Mouse (Mus musculus) heart, embryonic 11.5 days (tissue): ENCODE data around the gene Tet2. TPM values are rescaled to one million over a fixed set of nuclear protein-coding genes. Genes with fewer than 3 reads are reported as not detected.
A peak's percentile ranks its signal among the peaks of the same experiment; 100 is the strongest.
"Not testable (repeated sequence)": the region's sequence is repeated elsewhere in the genome, so short reads cannot be mapped to it uniquely, and the experiment has no call there.

Source experiments
- ATAC-seq: fragments of 200-750 bp; cut with Nextera tagmentation; replicated peaks from 2 replicates; pipeline ENCODE4 v1.8.0; 2017; ENCODE audit warnings: moderate library complexity; ENCODE audit not compliant: insufficient number of reproducible peaks, low FRiP score, low TSS enrichment
- H3K27ac ChIP-seq: fragments of 300-500 bp; sonication (generic); 2 replicates; pipeline ENCODE4 v1.5.1; 2014; ENCODE audit warnings: mild to moderate bottlenecking, low read depth, low read length
- H3K27me3 ChIP-seq: fragments of 300-500 bp; sonication (generic); 2 replicates; pipeline ENCODE4 v1.6.1; 2014; ENCODE audit warnings: mild to moderate bottlenecking, low read length, mixed read lengths; ENCODE audit not compliant: control insufficient read depth, insufficient read depth
- H3K36me3 ChIP-seq: fragments of 300-500 bp; sonication (generic); 2 replicates; pipeline ENCODE4 v1.6.1; 2014; ENCODE audit warnings: mild to moderate bottlenecking, low read length, moderate library complexity, mixed read lengths; ENCODE audit not compliant: control insufficient read depth, insufficient read depth
- H3K4me1 ChIP-seq: fragments of 300-500 bp; sonication (generic); 2 replicates; pipeline ENCODE4 v1.6.1; 2014; ENCODE audit warnings: low read length; ENCODE audit not compliant: control insufficient read depth, insufficient read depth
- H3K4me2 ChIP-seq: fragments of 300-500 bp; sonication (generic); 2 replicates; pipeline ENCODE4 v1.6.1; 2014; ENCODE audit warnings: mild to moderate bottlenecking, moderate library complexity
- H3K4me3 ChIP-seq: fragments of 300-500 bp; sonication (generic); 2 replicates; pipeline ENCODE4 v1.5.1; 2014; ENCODE audit warnings: low read depth, low read length
- H3K9ac ChIP-seq: fragments of 300-500 bp; sonication (generic); 2 replicates; pipeline ENCODE4 v1.6.1; 2014; ENCODE audit warnings: mild to moderate bottlenecking, low read depth, low read length, moderate library complexity
- H3K9me3 ChIP-seq: fragments of 300-500 bp; sonication (generic); replicated peaks from 2 replicates; pipeline ENCODE4 v1.6.1; 2016; ENCODE audit warnings: low read length; ENCODE audit not compliant: control insufficient read depth
- WGBS: fragments of 180-500 bp; shearing (Covaris S2); extraction: QIAGEN DNeasy Blood & Tissue Kit; methylation state at CpG from one replicate; pipeline ENCODE4 v1.1.7; 2014; ENCODE audit not compliant: insufficient replicate concordance; 5-methylcytosine and 5-hydroxymethylcytosine counted together
- polyA plus RNA-seq: library from polyadenylated mRNA; unstranded; fragments of >200 nt; fragmentation: Nextera tagmentation; extraction: Ambion mirVana; gene quantifications from 2 replicates; pipeline ENCODE4 v1.2.1, GENCODE M21; 2014

Tet2 gene
- polyA plus RNA-seq, result 14.1 and 19.4 TPM in 2 replicates

GRCm38 (mm10) chr3:133544551-133545303 lies at the start of gene Tet2:
Tet2 (minus strand) TSS chr3:133545139.
- Histone ChIP-seq H3K36me3 (no peaks in the 10 kb centered on the region), H3K27me3 (no peaks in the 10 kb centered on the region), H3K9ac (peak within 1 kb of the TSS; percentile 91), H3K4me1 (no peaks in the 10 kb centered on the region), H3K4me2 (peak within 1 kb of the TSS; percentile 77), H3K27ac (peak within 1 kb of the TSS; percentile 88), H3K9me3 (no peaks in the 10 kb centered on the region), H3K4me3 (peak within 1 kb of the TSS; percentile 82)
- WGBS, result under 1% methylated on average over 47 of the region's 73 CpGs
- no peak; the same call in none of the 2 replicates for ATAC-seq

- not testable (repeated sequence) for H3K4me3 ChIP-seq, H3K4me1 ChIP-seq, H3K27ac ChIP-seq, H3K4me2 ChIP-seq, H3K36me3 ChIP-seq, H3K9ac ChIP-seq, H3K27me3 ChIP-seq, ATAC-seq, H3K9me3 ChIP-seq
- WGBS, result 80% methylated on average over 2 of the region's 2 CpGs
These were observed 48.1 kb upstream of the Tet2 start for GRCm38 (mm10) chr3:133592995-133593394.

- no peaks in the 10 kb centered on the region for H3K4me1 ChIP-seq
- no peak overlapping the region for H3K27ac ChIP-seq
- no peak overlapping the region for H3K4me2 ChIP-seq
- 83% methylated on average over 7 of the region's 7 CpGs for whole genome bisulfite sequencing
- H3K9me3 ChIP-seq, result no peaks in the 10 kb centered on the region
- H3K27me3 ChIP-seq, result no peaks in the 10 kb centered on the region
- H3K36me3 ChIP-seq, result no peaks in the 10 kb centered on the region
- no peak for ATAC-seq
- H3K9ac ChIP-seq, result no peak overlapping the region
- H3K4me3 ChIP-seq, result no peak overlapping the region
These were observed 45.7 kb upstream of the Tet2 start for GRCm38 (mm10) chr3:133590506-133591152.

DNA sequence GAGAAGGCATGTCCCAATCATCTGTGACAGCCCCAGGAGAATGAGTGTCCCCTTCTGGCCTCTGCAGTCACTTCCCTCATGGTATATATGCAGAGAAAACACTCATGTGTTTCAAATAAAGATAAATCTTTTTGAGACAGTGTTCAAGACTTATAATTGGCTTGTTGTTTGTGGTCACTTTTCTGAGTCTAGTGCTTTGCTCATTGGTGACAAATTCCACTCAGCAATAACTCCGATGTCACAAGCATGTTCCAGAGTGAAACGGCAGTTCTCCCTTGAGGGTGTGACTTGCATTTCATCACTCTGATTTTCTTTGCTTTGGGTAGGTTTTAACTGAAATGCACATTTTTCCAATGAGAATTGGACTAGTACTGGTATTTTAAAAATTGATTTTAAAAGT lies 40.1 kb upstream of the Tet2 start:
- Histone ChIP-seq H3K4me2 (no peak overlapping the region), H3K9me3 (no peaks in the 10 kb centered on the region), H3K9ac (no peak overlapping the region), H3K27me3 (no peaks in the 10 kb centered on the region), H3K4me1 (no peaks in the 10 kb centered on the region), H3K4me3 (no peak overlapping the region), H3K27ac (no peak overlapping the region), H3K36me3 (no peaks in the 10 kb centered on the region)
- ATAC-seq, result no peak
- 84% methylated on average over 2 of the region's 2 CpGs for WGBS

- WGBS, result 86% methylated on average over 9 of the region's 9 CpGs
- Histone ChIP-seq H3K27ac (no peak overlapping the region), H3K4me1 (no peaks in the 10 kb centered on the region), H3K36me3 (no peaks in the 10 kb centered on the region), H3K4me3 (no peak overlapping the region), H3K9ac (no peak overlapping the region), H3K9me3 (no peaks in the 10 kb centered on the region), H3K27me3 (no peaks in the 10 kb centered on the region), H3K4me2 (no peak overlapping the region)
- no peak for ATAC-seq
These were observed 38.6 kb upstream of the Tet2 start for GRCm38 (mm10) chr3:133583411-133584025.

DNA sequence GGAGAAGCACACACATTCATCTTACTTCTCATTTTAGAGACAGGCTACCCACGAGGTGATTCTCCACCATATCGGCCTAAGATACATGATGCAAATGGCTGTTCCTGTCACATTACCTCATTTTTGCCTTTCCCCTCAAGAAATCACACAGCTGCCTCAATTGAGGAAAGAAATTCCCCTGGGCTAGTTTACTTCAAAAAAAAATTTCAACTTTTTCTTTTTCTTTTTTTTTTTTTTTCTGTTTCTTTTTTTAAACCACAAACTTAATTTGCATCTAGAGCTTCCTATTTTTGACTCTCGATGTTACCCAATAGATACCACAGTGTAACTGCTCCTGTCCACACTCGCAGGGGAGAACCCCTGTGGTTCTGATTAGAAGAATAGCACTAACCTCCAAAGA lies 38.0 kb upstream of the Tet2 start:
- no peak overlapping the region for H3K4me2 ChIP-seq
- H3K9me3 ChIP-seq, result no peaks in the 10 kb centered on the region
- H3K9ac ChIP-seq, result no peak overlapping the region
- H3K27me3 ChIP-seq, result no peaks in the 10 kb centered on the region
- no peaks in the 10 kb centered on the region for H3K4me1 ChIP-seq
- ATAC-seq, result no peak
- WGBS, result 56% methylated on average over 4 of the region's 4 CpGs
- no peaks in the 10 kb centered on the region for H3K36me3 ChIP-seq
- H3K27ac ChIP-seq, result no peak overlapping the region
- H3K4me3 ChIP-seq, result no peak overlapping the region

DNA sequence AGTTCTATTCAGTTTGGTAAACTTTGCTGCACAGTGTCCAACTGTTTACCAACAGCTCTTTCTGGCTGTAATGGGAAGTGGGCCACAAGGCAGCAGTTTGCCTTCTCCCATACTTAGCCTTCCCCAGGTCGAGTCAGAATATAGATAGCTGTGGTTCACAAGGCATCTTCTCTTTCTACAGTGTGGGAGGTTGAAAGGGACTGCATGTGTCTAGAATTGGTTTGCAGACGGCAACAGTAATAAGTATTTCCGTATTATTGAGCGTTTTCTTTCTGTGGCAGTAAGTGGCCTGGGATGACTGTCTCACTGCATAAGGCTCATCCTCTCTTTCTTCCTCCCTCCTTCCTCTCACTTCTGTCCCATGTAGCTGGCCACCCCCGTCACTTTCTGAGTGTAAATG lies 37.2 kb upstream of the Tet2 start:
- no peak overlapping the region for H3K27ac ChIP-seq
- no peak for ATAC-seq
- 78% methylated on average over 5 of the region's 5 CpGs for WGBS

GRCm38 (mm10) chr3:133581541-133581940 lies 36.6 kb upstream of the Tet2 start:
- 76% methylated on average over 4 of the region's 4 CpGs for WGBS

More for the DNA sequence above, 37.2 kb upstream of the Tet2 start:
- Histone ChIP-seq H3K4me1 (no peaks in the 10 kb centered on the region), H3K27me3 (no peaks in the 10 kb centered on the region), H3K9ac (no peak overlapping the region), H3K4me3 (no peak overlapping the region), H3K4me2 (no peak overlapping the region), H3K36me3 (no peaks in the 10 kb centered on the region), H3K9me3 (no peaks in the 10 kb centered on the region)

More at GRCm38 (mm10) chr3:133581541-133581940, 36.6 kb upstream of the Tet2 start:
- Histone ChIP-seq H3K4me2 (no peak overlapping the region), H3K27me3 (no peaks in the 10 kb centered on the region), H3K36me3 (no peaks in the 10 kb centered on the region), H3K9ac (no peak overlapping the region), H3K4me3 (no peak overlapping the region), H3K9me3 (no peaks in the 10 kb centered on the region), H3K4me1 (no peaks in the 10 kb centered on the region), H3K27ac (no peak overlapping the region)
- no peak for ATAC-seq
